Mouse (Mus musculus) frontal cortex, postnatal 36 days (tissue): ENCODE measurements around the gene Gm10961.

Experiments
- DNase-seq, 2 experiments: peaks; one replicate each; pipeline ENCODE4 v3.0.0; 2022; ENCODE audit warnings: low spot score in 2 of 2

Gene Gm10961

DNA sequence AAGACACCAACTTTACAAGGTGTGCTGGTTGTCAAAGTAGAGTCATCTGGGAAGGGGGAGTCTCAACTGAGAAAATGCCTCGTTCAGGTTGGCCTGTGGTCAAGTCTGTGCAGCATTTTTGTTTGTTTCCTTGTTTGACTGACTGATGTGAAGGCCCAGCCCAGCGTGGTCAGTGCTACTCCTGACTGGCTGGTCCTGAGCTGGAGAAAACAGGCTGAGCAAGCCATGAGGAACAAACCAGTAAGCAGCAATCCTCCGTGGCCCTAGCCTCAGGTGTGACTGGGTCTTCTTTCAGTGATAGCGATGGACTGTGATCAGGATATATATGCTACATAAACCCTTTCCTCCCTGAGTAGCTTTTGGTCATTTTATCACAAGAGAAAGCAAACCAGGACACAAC lies 25.8 kb downstream of the Gm10961 start:
- no peak for DNase-seq

DNA sequence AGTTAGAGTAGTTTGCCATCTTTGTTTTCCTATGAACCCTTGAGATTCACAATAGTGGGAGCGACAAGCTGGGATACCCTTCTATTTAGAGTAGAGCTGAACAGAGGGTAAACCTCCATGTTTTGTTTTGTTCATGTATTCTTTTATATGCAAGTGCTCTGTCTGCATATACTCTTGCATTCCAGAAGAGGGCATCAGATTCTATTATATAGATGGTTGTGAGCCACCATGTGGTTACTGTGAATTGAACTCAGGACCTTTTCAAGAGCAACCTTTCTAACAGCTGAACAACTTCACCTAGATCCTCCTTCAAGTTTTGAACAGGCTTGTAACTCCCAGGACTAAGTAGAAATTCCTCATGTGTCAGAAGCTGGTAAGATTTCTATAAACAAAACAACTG lies 27.9 kb downstream of the Gm10961 start:
- no peak for DNase-seq

DNA sequence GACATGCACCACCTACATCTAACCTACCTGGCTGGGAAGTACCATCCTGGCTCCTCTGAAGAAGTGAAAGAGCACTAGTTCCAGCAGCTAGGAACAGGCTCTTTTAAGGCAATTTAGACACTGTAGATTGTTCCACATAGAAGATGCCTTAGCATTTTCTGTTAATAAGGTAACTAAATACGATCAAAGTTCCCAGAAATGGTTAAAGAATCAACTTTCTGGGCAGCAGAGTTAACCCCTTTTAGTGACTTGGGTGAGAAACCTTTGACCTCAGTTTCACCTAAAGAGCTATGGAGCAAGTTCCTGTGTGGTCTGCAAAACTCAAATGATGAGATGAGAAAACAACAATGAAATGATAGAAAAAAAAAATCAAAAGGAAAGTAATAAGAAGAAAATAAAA lies 33.5 kb downstream of the Gm10961 start:
- DNase-seq, result no peak

DNA sequence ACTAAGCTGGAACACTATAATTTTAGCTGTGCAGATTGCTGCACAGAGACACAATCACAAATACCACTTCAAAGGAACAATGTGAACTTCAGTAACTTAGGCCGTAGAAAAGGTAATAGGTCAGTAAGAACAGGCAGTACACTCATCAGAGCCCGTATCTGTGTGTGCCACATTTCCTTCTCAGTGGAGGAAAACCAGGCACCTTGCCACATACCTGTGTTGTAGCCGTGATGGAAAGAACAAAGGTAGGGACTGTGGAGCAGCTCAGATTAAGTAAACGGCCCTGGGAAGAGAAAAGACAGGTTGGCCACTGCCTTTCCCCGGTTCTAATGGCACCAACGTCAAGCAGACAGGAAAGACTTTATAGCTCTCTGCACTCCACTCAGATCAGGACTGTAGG lies 36.3 kb downstream of the Gm10961 start:
- DNase-seq, result no peak

DNA sequence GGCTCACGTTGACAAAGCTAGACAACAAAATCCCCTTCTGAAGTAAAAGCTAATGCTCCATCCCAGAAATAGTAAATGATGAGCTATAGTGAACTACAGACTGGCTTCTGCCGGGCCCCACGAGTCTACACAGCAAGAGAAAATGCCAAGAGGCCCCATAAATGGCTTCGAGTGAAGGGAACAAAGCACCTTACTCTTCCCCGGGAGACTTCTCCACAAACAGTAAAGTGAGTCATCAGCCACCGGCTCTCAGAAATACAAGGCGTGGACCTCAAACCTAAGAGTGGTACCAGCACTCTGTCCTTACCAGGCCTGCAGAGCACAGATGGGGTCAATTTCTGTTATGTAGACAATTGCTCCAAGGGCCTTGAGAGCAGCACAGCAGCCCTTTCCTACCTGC lies 37.7 kb downstream of the Gm10961 start:
- DNase-seq, result no peak

DNA sequence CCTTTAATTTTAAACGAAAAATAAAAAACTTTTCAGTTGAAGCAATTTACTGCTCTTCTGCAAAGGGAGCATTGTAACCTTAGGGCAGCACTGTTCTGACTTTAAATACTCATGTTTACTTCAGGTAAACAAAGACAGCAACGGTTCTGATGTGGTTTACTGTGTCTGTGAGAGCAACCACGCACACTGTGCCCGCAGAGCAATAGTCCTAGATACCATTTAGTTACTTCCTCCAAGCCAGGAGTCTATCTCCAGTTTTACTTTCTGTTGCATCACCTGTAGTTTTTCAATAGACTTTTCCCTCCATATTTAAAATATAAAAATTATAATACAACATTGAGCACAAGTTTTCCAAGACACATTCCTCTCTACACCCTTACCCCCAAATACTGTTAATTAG lies 39.4 kb downstream of the Gm10961 start:
- no peak for DNase-seq

DNA sequence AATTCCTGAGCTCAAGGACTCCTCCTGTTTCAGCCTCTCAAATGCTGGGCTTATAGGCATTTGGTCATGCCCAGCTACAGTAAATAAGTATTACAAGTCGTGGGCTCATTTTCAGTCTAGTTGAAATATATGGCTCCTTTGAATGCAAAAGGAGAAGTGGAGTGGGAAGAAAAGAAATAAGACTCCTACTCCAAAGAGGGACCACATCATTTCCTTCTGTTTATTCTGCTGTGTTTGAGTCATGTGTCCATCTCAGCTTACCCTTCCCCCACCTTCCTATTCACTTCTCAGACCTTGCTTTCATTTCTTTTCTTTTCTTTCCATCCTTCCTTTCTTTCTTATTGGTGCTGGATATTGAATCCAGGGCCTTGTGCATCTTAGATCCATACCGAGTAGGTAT lies 40.4 kb downstream of the Gm10961 start:
- no peak for DNase-seq

DNA sequence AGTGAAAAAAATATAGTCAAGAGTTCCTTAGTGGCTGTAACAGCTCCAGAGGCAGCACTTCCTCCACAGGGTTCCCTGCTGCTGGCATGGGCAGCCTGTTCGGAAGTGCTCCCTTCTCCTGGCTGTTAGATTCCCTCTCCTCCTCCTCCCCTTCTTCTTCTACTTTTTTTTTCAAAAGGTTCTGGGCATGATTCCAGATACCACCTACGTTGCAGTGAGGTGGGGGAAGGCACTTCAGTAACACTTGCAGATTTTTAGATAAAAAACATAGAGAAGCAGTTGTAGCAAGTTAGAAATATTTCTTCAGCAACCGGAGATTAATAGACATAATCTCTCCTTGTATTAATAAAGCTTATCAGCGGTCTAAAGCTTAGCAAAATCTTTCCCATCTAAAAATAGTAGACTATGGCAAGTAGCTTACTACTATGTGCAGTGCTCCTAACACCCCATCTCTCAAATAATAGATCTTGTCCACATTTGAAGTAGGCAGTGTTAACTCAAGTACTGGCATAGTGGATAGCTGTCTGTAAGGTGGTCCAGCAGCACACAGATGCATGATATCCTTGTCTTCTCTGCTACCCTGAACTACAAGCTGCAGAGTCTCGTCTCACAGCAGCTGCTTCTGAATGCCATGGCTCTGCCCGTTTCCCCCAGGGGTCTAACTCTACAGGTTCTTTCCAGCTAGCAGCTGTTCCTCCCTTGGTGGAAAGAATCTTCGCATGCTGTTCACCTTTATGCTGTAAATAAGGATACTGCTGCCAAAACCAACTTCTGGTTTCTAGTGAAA lies 49.9 kb downstream of the Gm10961 start:
- peak; percentile 64 to 79 for DNase-seq
